Mouse (Mus musculus) left cerebral cortex, postnatal 36 days (tissue): ENCODE measurements around the gene Ccdc77. TPM values are rescaled to one million over a fixed set of nuclear protein-coding genes. Genes with fewer than 3 reads are reported as not detected.
A peak's percentile ranks its signal among the peaks of the same experiment; 100 is the strongest.

Experiments used
- DNase-seq, 2 experiments: peaks; one replicate each; pipeline ENCODE4 v3.0.0; 2021 to 2022; ENCODE audit warnings: low spot score in 2 of 2, mixed read lengths in 1 of 2
- intact Hi-C: fragments of 180-260 bp; cut with DNase I; formaldehyde crosslinking; loops from one replicate; pipeline ENCODE4 v1.15.1; 2025
- total RNA-seq, 2 experiments: library from RNA; stranded (reverse); gene quantifications; 2 replicates each; pipeline ENCODE4 v1.2.3; 2021

The Ccdc77 gene
- total RNA-seq, result 1 to 10 TPM; 3.1 to 7.5 TPM

GRCm38 (mm10) chr6:120363688-120364522, at the start of gene Ccdc77, which contains the start of gene Kdm5a:
Gene Ccdc77, minus strand, starts transcription at chr6:120364374.
Gene Kdm5a, plus strand, starts transcription at chr6:120364124.
- peak; percentile 96 to 97 for DNase-seq
- intact Hi-C loops, result no loop called here

GRCm38 (mm10) chr6:120403936-120404335, 39.8 kb upstream of the Ccdc77 start:
- DNase-seq, result no peak
- intact Hi-C loops, result no loop called here

- no peak for DNase-seq
- intact Hi-C loops, result no loop called here
These were observed 31.6 kb upstream of the Ccdc77 start for GRCm38 (mm10) chr6:120395622-120396345.

- intact Hi-C loops, result no loop called here
- no peak for DNase-seq
These were observed 28.6 kb upstream of the Ccdc77 start for GRCm38 (mm10) chr6:120392811-120393210.

GRCm38 (mm10) chr6:120390054-120390453, 25.9 kb upstream of the Ccdc77 start:
- no peak for DNase-seq
- intact Hi-C loops, result no loop called here

GRCm38 (mm10) chr6:120376736-120377135, 12.6 kb upstream of the Ccdc77 start:
- intact Hi-C loops, result no loop called here
- no peak for DNase-seq

GRCm38 (mm10) chr6:120365051-120365450, 877 bp upstream of the Ccdc77 start:
- intact Hi-C loops, result no loop called here
- DNase-seq, result no peak

GRCm38 (mm10) chr6:120364523-120364905, 340 bp upstream of the Ccdc77 start:
- intact Hi-C loops, result no loop called here
- DNase-seq, result no peak

- no peak for DNase-seq
- intact Hi-C loops, result no loop called here
These were observed 1.1 kb downstream of the Ccdc77 start for GRCm38 (mm10) chr6:120362774-120363687.

GRCm38 (mm10) chr6:120362124-120362523, 2.0 kb downstream of the Ccdc77 start:
- no peak for DNase-seq
- intact Hi-C loops, result no loop called here

- intact Hi-C loops, result no loop called here
- peak; percentile 81 to 87 for DNase-seq
These were observed 6.9 kb downstream of the Ccdc77 start for GRCm38 (mm10) chr6:120356951-120357945.

- intact Hi-C loops, result no loop called here
- no peak for DNase-seq
These were observed 7.7 kb downstream of the Ccdc77 start for GRCm38 (mm10) chr6:120356478-120356877.

GRCm38 (mm10) chr6:120349018-120349417, 15.2 kb downstream of the Ccdc77 start:
- intact Hi-C loops, result no loop called here
- no peak for DNase-seq

GRCm38 (mm10) chr6:120343992-120344391, 20.2 kb downstream of the Ccdc77 start:
- intact Hi-C loops, result no loop called here
- no peak for DNase-seq

- intact Hi-C loops, result no loop called here
- no peak for DNase-seq
These were observed 31.8 kb downstream of the Ccdc77 start for GRCm38 (mm10) chr6:120332351-120332750.

GRCm38 (mm10) chr6:120324295-120324927, 39.8 kb downstream of the Ccdc77 start:
- intact Hi-C loops, result no loop called here

GRCm38 (mm10) chr6:120320369-120320768, 43.8 kb downstream of the Ccdc77 start:
- intact Hi-C loops, result no loop called here
- no peak for DNase-seq

More at GRCm38 (mm10) chr6:120324295-120324927, 39.8 kb downstream of the Ccdc77 start:
- DNase-seq, result peak; percentile 39 to 48

GRCm38 (mm10) chr6:120319129-120319528, 45.0 kb downstream of the Ccdc77 start:
- DNase-seq, result no peak
- intact Hi-C loops, result no loop called here
